Mouse (Mus musculus) testis, postnatal 14 days (tissue): ENCODE results near the gene F2rl3.

Source experiments
- DNase-seq: peaks from one replicate; pipeline ENCODE4 v3.0.0; 2021; ENCODE audit warnings: low spot score

F2rl3 gene

DNA sequence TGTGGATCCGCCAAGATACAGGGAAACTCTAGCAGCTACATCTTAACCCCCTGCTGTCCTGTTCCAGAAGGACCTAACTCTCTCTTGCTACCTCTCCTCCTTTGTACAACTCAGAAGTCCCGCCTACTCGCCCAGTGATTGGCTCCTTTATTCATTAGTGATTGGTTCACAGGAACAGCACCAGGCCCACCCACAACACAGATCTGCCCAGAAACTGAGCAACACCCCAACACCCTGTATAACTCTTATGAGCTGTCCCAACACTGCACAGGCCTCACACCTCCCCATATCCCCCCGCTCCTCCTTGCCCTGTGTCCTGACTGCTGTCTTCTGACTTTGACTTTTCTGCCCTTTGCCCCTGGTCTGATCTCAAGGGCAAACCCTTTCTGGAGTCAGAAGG lies 4.0 kb downstream of the F2rl3 start:
- DNase-seq: no peak

DNA sequence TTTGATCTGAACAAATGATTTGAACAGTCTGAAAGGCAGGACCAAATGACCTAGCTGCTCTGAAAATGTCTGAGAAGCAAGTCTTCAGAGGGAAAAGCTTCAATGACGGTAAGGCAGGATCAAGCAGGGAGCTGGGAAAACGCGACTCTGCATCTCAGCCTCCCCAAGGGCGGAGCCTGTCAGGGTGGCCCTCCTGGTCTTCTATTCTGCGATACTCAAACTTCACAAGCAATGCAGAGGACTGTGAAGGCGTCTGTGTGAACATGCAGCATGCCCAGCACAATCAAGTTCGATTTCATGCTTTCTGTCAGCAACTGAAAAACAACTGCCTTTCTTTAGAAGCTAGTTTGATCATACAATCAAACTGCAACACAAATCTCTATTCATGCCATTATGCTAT lies 5.1 kb downstream of the F2rl3 start:
- DNase-seq: no peak

DNA sequence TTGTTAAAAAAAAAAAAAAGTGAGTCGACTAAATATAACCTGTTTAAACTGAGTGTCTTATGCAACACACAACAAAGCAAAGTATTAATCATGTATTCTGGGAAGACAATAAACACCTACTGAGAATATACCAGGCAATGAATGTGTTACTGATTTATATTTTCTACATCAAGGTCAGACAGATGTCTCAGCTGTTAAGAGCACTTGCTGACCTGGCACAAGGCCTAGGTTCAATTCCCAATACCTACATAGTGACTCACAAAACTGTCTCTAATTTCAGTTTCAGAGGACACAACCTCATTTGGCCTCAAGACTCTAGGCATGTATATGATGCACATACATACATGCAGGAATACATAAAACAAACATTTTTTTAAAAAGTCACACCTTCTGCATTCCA lies 16.1 kb downstream of the F2rl3 start:
- DNase-seq: no peak

DNA sequence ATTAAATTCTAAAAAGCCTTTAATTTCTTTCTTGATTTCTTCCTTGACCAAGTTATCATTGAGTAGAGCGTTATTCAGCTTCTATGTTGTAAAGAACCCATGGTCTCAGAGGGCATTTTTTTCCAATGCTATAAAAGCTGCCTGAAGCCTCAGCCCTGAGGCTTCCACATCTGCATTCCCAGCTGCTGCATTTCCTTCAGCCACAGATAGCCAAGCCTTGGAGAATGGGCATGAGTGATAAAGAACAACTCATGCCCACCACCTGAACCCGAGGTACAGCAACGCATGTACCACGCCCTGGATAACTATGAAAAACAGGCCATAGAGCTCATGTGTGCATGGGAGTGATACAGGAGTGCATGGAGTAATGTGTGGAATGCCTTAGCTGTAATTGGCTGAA lies 19.0 kb downstream of the F2rl3 start:
- DNase-seq: no peak

DNA sequence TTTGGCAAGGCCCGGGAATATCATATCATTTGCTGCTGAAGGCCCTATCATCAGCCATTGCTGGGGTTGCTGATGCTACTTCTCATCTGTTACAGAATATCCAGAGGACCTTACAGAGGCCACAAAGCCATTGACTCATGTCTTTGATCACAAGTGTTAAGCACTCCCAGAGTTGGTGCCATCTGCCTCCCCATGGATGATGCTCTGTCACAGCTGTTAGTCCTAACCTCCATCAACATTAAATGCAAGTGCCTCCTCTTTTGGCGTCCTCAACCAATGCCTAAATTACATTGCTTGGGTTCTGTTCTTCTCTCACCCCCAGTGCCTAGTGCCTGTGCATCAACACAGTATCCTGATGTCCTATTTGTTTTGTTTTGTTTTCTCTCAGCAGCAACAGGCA lies 39.9 kb downstream of the F2rl3 start:
- no peak for DNase-seq

DNA sequence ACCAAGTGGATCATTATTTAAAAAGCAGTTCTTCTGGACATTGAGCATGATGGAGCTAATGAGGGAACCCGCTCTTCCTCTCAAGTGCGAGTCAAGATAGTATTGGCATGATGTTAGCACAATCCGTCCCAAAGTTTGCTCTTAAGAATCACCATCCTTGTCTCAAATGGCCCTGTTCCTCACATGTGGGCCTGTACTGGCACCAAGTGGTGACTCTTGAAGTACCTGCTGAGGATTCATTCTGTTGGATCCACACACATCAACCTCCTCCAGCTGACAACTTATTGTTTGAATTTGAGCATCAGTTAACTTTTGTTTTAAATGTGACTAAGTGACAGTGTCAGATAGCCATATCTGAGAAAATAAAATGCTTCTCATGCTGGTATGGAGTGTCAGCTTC lies 51.0 kb downstream of the F2rl3 start:
- no peak for DNase-seq
